Mouse (Mus musculus) layer of hippocampus, adult 8-10 months (tissue): ENCODE measurements around the gene Focad. TPM values are rescaled to one million over a fixed set of nuclear protein-coding genes. Genes with fewer than 3 reads are reported as not detected.
A peak's percentile ranks its signal among the peaks of the same experiment; 100 is the strongest.
"Not testable (repeated sequence)": the region's sequence is repeated elsewhere in the genome, so short reads cannot be mapped to it uniquely, and the experiment has no call there.

ENCODE experiments used
- DNase-seq, 2 experiments: peaks; one replicate each; pipeline ENCODE4 v3.0.0; 2022; ENCODE audit warnings: low spot score in 2 of 2
- total RNA-seq, 4 experiments: library from RNA; stranded (reverse); gene quantifications; 2 replicates each; pipeline ENCODE4 v1.2.4; 2022

The Focad gene
- total RNA-seq, 4 experiments from 2014 or later, result 64.5 to 80.0 (median 75.5) TPM

- not testable (repeated sequence) for DNase-seq
Observed at GRCm38 (mm10) chr4:88390596-88390995, 296.2 kb downstream of the Focad start.

GRCm38 (mm10) chr4:88395717-88396116 is 301.3 kb downstream of the Focad start:
- no peak for DNase-seq

GRCm38 (mm10) chr4:88396995-88397521 is 302.6 kb downstream of the Focad start:
- no peak for DNase-seq

- DNase-seq, result no peak
Observed at GRCm38 (mm10) chr4:88400302-88400991, 306.0 kb downstream of the Focad start.

- DNase-seq, result no peak
Observed at GRCm38 (mm10) chr4:88400992-88401313, 306.5 kb downstream of the Focad start.

GRCm38 (mm10) chr4:88402884-88403283 is 308.5 kb downstream of the Focad start:
- DNase-seq, result no peak

GRCm38 (mm10) chr4:88406887-88407696 is 312.7 kb downstream of the Focad start:
- DNase-seq, result peak; percentile 22 to 29

- no peak for DNase-seq
Observed at GRCm38 (mm10) chr4:88409279-88409678, 314.9 kb downstream of the Focad start.

GRCm38 (mm10) chr4:88412331-88412730 is 317.9 kb downstream of the Focad start:
- DNase-seq, result no peak

GRCm38 (mm10) chr4:88415017-88415416 is 320.6 kb downstream of the Focad start:
- DNase-seq, result no peak

GRCm38 (mm10) chr4:88419378-88419777 is 324.9 kb downstream of the Focad start:
- DNase-seq, result no peak

- no peak for DNase-seq
Observed at GRCm38 (mm10) chr4:88424563-88424962, 330.1 kb downstream of the Focad start.

GRCm38 (mm10) chr4:88427630-88428239 is 333.3 kb downstream of the Focad start:
- no peak for DNase-seq

GRCm38 (mm10) chr4:88432412-88433024 is 338.1 kb downstream of the Focad start:
- no peak for DNase-seq

GRCm38 (mm10) chr4:88436593-88437165 is 342.2 kb downstream of the Focad start:
- DNase-seq, result no peak

GRCm38 (mm10) chr4:88437166-88437565 is 342.7 kb downstream of the Focad start:
- DNase-seq, result no peak

GRCm38 (mm10) chr4:88437917-88438316 is 343.5 kb downstream of the Focad start:
- no peak for DNase-seq

- no peak for DNase-seq
Observed at GRCm38 (mm10) chr4:88438326-88438989, 344.0 kb downstream of the Focad start, which contains the start of gene Hacd4. Hacd4 (minus strand) TSS chr4:88438928.

GRCm38 (mm10) chr4:88438990-88439329 is 344.5 kb downstream of the Focad start:
- no peak for DNase-seq

- DNase-seq, result no peak
Observed at GRCm38 (mm10) chr4:88439669-88440123, 345.3 kb downstream of the Focad start.

GRCm38 (mm10) chr4:88440814-88441213 is 346.4 kb downstream of the Focad start:
- DNase-seq, result no peak
